Mouse (Mus musculus): ENCODE measurements at regions not wholly inside any gene's neighbourhood (a gene's known extent, or its start where the extent isn't known, plus 50 kb on each side); places are given as distances from the start of the nearest gene placed in this dataset.

GRCm38 (mm10) chr19:14968283-14968682 lies 370.4 kb upstream of the Tle4 start:
- TF ChIP-seq CTCF (IDR thresholded peaks at IDR 0.05) (no peak), POLR2A (IDR thresholded peaks at IDR 0.05; ENCODE audit: insufficient read depth, low read depth, low read length) (no peak)
